1 mouse cellular context compared by ENCODE assay signal in genomic region chr15:89209886-89210761, GRCm38 (mm10).
TF ChIP-seq lines count a peak whose summit lies in the region.

No protein-coding gene starts in this region.

TF ChIP-seq in CH12.LX, 34 proteins besides CTCF, POLR2A, EP300 and RAD21:
- TF ChIP-seq UBTF (IDR thresholded peaks at IDR 0.05; ENCODE audit: low read depth, low read length) = 0 out of 2 replicates have a peak, but pooled peaks have one; percentile 68
- TF ChIP-seq JUN (IDR thresholded peaks at IDR 0.05; ENCODE audit: insufficient read depth, low read depth, low read length) = no peak
- no peak for TF ChIP-seq KAT2A (IDR thresholded peaks at IDR 0.05; ENCODE audit: insufficient replicate concordance, low read length)
- no peak; the same call in 1 of the 2 replicates for TF ChIP-seq MEF2A (IDR thresholded peaks at IDR 0.05; ENCODE audit: borderline replicate concordance, low read depth, low read length)
- 0 out of 2 replicates have a peak, but pooled peaks have one; percentile 38 for TF ChIP-seq MAX (IDR thresholded peaks at IDR 0.05; ENCODE audit: low read length)
- TF ChIP-seq MYC (IDR thresholded peaks at IDR 0.05; ENCODE audit: low read depth, low read length) = 0 out of 2 replicates have a peak, but pooled peaks have one; percentile 49
- TF ChIP-seq TBP (conservative IDR thresholded peaks at IDR 0.05; ENCODE audit: low read depth, low read length) = no peak; the same call in 1 of the 2 replicates
- TF ChIP-seq SMC3 (IDR thresholded peaks at IDR 0.05; ENCODE audit: low read depth, low read length) = peak; percentile 82
- no peak for TF ChIP-seq ZKSCAN1 (IDR thresholded peaks at IDR 0.05; ENCODE audit: borderline replicate concordance, low read depth, low read length)
- peak; percentile 98 for TF ChIP-seq ZNF384 (IDR thresholded peaks at IDR 0.05; ENCODE audit: low read depth, low read length)
- TF ChIP-seq SIN3A (IDR thresholded peaks at IDR 0.05; ENCODE audit: low read length) = peak; percentile 87
- TF ChIP-seq NELFE (IDR thresholded peaks at IDR 0.05; ENCODE audit: low read depth, low read length) = peak; percentile 26; the same call in 1 of the 2 replicates
- peak; percentile 75 for TF ChIP-seq ELF1 (IDR thresholded peaks at IDR 0.05; ENCODE audit: low read depth, low read length)
- TF ChIP-seq IRF4 (IDR thresholded peaks at IDR 0.05; ENCODE audit: low read depth, low read length) = no peak
- TF ChIP-seq NRF1 (IDR thresholded peaks at IDR 0.05; ENCODE audit: low read depth, low read length) = no peak
- no peak for TF ChIP-seq PAX5 (IDR thresholded peaks at IDR 0.05; ENCODE audit: low read length)
- TF ChIP-seq USF2 (conservative IDR thresholded peaks at IDR 0.05; ENCODE audit: low read depth, low read length) = no peak
- 0 out of 2 replicates have a peak, but pooled peaks have one; percentile 8 for TF ChIP-seq TCF12 (IDR thresholded peaks at IDR 0.05; ENCODE audit: low read depth, low read length)
- TF ChIP-seq HCFC1 (IDR thresholded peaks at IDR 0.05; ENCODE audit: low read depth, low read length) = peak; percentile 22; the same call in 1 of the 2 replicates
- no peak for TF ChIP-seq USF1 (IDR thresholded peaks at IDR 0.05; ENCODE audit: low read depth, low read length)
- no peak; the same call in 1 of the 2 replicates for TF ChIP-seq MAZ (IDR thresholded peaks at IDR 0.05; ENCODE audit: low read depth, low read length)
- TF ChIP-seq MXI1 (IDR thresholded peaks at IDR 0.05; ENCODE audit: low read depth, low read length) = peak; percentile 62; the same call in 1 of the 2 replicates
